In genomic region chr15:100092258-100092657, GRCm38 (mm10) we compare ENCODE assay signal across 8 mouse cellular contexts. TPM values are rescaled to one million over a fixed set of nuclear protein-coding genes. Genes with fewer than 3 reads are reported as not detected.
DNase-seq lines count a peak whose midpoint lies in the region; ATAC-seq and TF ChIP-seq lines count a peak whose summit lies in the region.

No protein-coding gene starts in this region.

- DNase-seq in layer of hippocampus, adult 2 months (ENCODE audit: low spot score in 2 of 2): peak in 1 of 2 experiments; percentile 27
- DNase-seq in layer of hippocampus, adult 8-10 months (ENCODE audit: low spot score in 2 of 2): no peak
- no peak for DNase-seq in adrenal gland, postnatal 36 days
- no peak for DNase-seq in gastrocnemius, postnatal 10 days
- no peak for DNase-seq in gastrocnemius, adult 18-20 months (ENCODE audit: low spot score)

- TF ChIP-seq CTCF in layer of hippocampus, adult 2 months (conservative IDR thresholded peaks at IDR 0.05): no peak
- no peak for TF ChIP-seq CTCF in cortical plate, adult 2 months (IDR thresholded peaks at IDR 0.05; ENCODE audit: extremely low read depth, insufficient read depth, low read length)

- no peaks in the 10 kb centered on the region for H3K9me3 ChIP-seq in hindbrain, embryonic 15.5 days

- peak overlapping the region; percentile 9; the same call in 1 of the 2 replicates for H3K4me3 ChIP-seq in layer of hippocampus, adult 2 months
- H3K4me3 ChIP-seq in cortical plate, adult 2 months (ENCODE audit: insufficient read depth, low read length): no peak overlapping the region
- H3K4me3 ChIP-seq in hindbrain, embryonic 15.5 days: no peak overlapping the region

- WGBS in hindbrain, embryonic 15.5 days: 52% methylated on average over 16 of the region's 16 CpGs

- 0 out of 2 replicates have a peak, but pooled peaks have one; percentile 46 for ATAC-seq in hindbrain, embryonic 15.5 days (ENCODE audit: low FRiP score, low read depth)
- peak; percentile 40; the same call in 1 of the 2 replicates for ATAC-seq in monocyte, adult 5-6 weeks (replicated peaks; ENCODE audit: insufficient number of reproducible peaks, low FRiP score, low TSS enrichment, poor library complexity, severe bottlenecking)

- no peak overlapping the region for H3K4me2 ChIP-seq in hindbrain, embryonic 15.5 days

- H3K36me3 ChIP-seq in hindbrain, embryonic 15.5 days: no peaks in the 10 kb centered on the region

- H3K4me1 ChIP-seq in cortical plate, adult 2 months (ENCODE audit: control insufficient read depth, insufficient read depth, low read length): peaks cover 11% of the 10 kb centered on the region
- H3K4me1 ChIP-seq in hindbrain, embryonic 15.5 days (replicated peaks): peaks cover 31% of the 10 kb centered on the region

- no peaks in the 10 kb centered on the region for H3K27me3 ChIP-seq in hindbrain, embryonic 15.5 days

- H3K27ac ChIP-seq in layer of hippocampus, adult 2 months: peak overlapping the region; percentile 60
- peak overlapping the region; percentile 40; the same call in 1 of the 2 replicates for H3K27ac ChIP-seq in cortical plate, adult 2 months (ENCODE audit: insufficient read depth, low read length)
- H3K27ac ChIP-seq in hindbrain, embryonic 15.5 days (replicated peaks): peak overlapping the region; percentile 47; the same call in 1 of the 2 replicates

- TF ChIP-seq POLR2A in cortical plate, adult 2 months (IDR thresholded peaks at IDR 0.05; ENCODE audit: extremely low read depth, insufficient read depth, low read length): no peak

- no peak overlapping the region for H3K9ac ChIP-seq in hindbrain, embryonic 15.5 days

RNA-seq across cellular contexts. Expression of gene Dip2b, which starts 53.8 kb away (rescaled TPM):
- 10 to 100 TPM; 47.7 to 51.3 TPM for total RNA-seq in layer of hippocampus, adult 2 months (2021)
- 10 to 100 TPM; 46.0 to 55.2 (median 48.7) TPM for total RNA-seq in layer of hippocampus, adult 8-10 months (2022)
- 35.3 and 35.9 TPM in 2 replicates for polyA plus RNA-seq in cortical plate, adult 2 months (2012; rRNA removed)
- 16.7 and 17.5 TPM in 2 replicates for polyA plus RNA-seq in hindbrain, embryonic 15.5 days (2015; fragmentation: Nextera tagmentation; extraction: Ambion mirVana)
- 11.9 to 22.4 TPM (median 12.8 TPM) in 3 replicates for total RNA-seq in monocyte, adult 5-6 weeks (2017)
- 10 to 100 TPM; 15.7 to 17.6 TPM for total RNA-seq in adrenal gland, postnatal 36 days (2021)
- total RNA-seq in gastrocnemius, postnatal 10 days (2021): 10 to 100 TPM; 17.5 to 19.3 TPM
- 1 to 10 TPM; 5.3 to 5.7 TPM for total RNA-seq in gastrocnemius, adult 18-20 months (2021)
